Mouse (Mus musculus) kidney, postnatal 0 days (tissue): Measurements from ENCODE around the gene Adamts14. TPM values are rescaled to one million over a fixed set of nuclear protein-coding genes. Genes with fewer than 3 reads are reported as not detected.

Experiments
- ATAC-seq: fragments of 200-750 bp; cut with Nextera tagmentation; replicated peaks from 2 replicates; pipeline ENCODE4 v1.8.0; 2017; ENCODE audit warnings: low read depth, moderate number of reproducible peaks, moderate TSS enrichment, moderate library complexity; ENCODE audit not compliant: low FRiP score
- DNase-seq: peaks from one replicate; pipeline ENCODE4 v3.0.0-alpha.2; 2016; ENCODE audit warnings: low spot score
- H3K27ac ChIP-seq: fragments of 300-500 bp; sonication (generic); 2 replicates; pipeline ENCODE4 v1.5.1; 2014; ENCODE audit warnings: mild to moderate bottlenecking
- H3K27me3 ChIP-seq: fragments of 300-500 bp; sonication (generic); 2 replicates; pipeline ENCODE4 v1.6.1; 2014; ENCODE audit warnings: low read length, mixed read lengths; ENCODE audit not compliant: insufficient read depth
- H3K36me3 ChIP-seq: fragments of 300-500 bp; sonication (generic); 2 replicates; pipeline ENCODE4 v1.6.1; 2014; ENCODE audit warnings: low read length, mixed read lengths; ENCODE audit not compliant: insufficient read depth
- H3K4me1 ChIP-seq: fragments of 300-500 bp; sonication (generic); replicated peaks from 2 replicates; pipeline ENCODE4 v1.6.1; 2014; ENCODE audit warnings: antibody characterized with exemption, low read length, mixed read lengths; ENCODE audit not compliant: insufficient read depth
- H3K4me2 ChIP-seq: fragments of 300-500 bp; sonication (generic); 2 replicates; pipeline ENCODE4 v1.6.1; 2014; ENCODE audit warnings: mild to moderate bottlenecking, low read length, moderate library complexity, mixed read lengths
- H3K4me3 ChIP-seq: fragments of 300-500 bp; sonication (generic); replicated peaks from 2 replicates; pipeline ENCODE4 v1.5.1; 2014; ENCODE audit warnings: low read depth, low read length
- H3K9ac ChIP-seq: fragments of 300-500 bp; sonication (generic); 2 replicates; pipeline ENCODE4 v1.6.1; 2014; ENCODE audit warnings: low read depth, low read length
- H3K9me3 ChIP-seq: fragments of 300-500 bp; sonication (generic); replicated peaks from 2 replicates; pipeline ENCODE4 v1.6.1; 2016; ENCODE audit warnings: low read length, inconsistent platforms, mixed read lengths
- CTCF ChIP-seq: IDR thresholded peaks from 2 replicates; pipeline ENCODE4 v1.5.1; 2016; ENCODE audit warnings: antibody characterized with exemption, low read depth, mild to moderate bottlenecking, moderate library complexity
- WGBS: fragments of 180-500 bp; shearing (Covaris S2); extraction: QIAGEN DNeasy Blood & Tissue Kit; methylation state at CpG from one replicate; pipeline ENCODE4 v1.1.7; 2014; 5-methylcytosine and 5-hydroxymethylcytosine counted together
- polyA plus RNA-seq: library from polyadenylated mRNA; unstranded; fragments of >200 nt; fragmentation: Nextera tagmentation; extraction: Ambion mirVana; gene quantifications from 2 replicates; pipeline ENCODE4 v1.2.1, GENCODE M21; 2015

Gene Adamts14
- polyA plus RNA-seq, 1 experiment from 2014 or later: 0.71 TPM

DNA sequence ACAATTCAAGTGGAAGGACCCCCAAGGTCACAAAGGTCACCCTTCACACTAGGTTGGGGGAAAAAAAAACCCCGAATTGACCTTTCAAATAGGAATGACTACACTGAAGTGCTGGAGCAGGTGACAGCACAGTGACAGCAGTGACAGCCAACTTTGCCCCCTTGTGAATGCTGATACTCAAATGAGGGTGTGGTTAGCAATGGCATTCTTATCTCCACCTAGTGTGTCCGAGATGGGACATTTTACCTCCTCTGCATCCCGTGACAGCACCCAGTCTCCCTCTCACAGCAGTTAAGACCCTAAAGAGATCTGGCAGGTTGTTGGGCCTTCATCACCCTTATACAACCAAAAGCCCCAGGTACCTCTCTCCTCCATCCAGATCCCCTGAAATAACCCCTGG is 123.8 kb downstream of the Adamts14 start:
- no peak overlapping the region for H3K4me3 ChIP-seq
- no peak for ATAC-seq

DNA sequence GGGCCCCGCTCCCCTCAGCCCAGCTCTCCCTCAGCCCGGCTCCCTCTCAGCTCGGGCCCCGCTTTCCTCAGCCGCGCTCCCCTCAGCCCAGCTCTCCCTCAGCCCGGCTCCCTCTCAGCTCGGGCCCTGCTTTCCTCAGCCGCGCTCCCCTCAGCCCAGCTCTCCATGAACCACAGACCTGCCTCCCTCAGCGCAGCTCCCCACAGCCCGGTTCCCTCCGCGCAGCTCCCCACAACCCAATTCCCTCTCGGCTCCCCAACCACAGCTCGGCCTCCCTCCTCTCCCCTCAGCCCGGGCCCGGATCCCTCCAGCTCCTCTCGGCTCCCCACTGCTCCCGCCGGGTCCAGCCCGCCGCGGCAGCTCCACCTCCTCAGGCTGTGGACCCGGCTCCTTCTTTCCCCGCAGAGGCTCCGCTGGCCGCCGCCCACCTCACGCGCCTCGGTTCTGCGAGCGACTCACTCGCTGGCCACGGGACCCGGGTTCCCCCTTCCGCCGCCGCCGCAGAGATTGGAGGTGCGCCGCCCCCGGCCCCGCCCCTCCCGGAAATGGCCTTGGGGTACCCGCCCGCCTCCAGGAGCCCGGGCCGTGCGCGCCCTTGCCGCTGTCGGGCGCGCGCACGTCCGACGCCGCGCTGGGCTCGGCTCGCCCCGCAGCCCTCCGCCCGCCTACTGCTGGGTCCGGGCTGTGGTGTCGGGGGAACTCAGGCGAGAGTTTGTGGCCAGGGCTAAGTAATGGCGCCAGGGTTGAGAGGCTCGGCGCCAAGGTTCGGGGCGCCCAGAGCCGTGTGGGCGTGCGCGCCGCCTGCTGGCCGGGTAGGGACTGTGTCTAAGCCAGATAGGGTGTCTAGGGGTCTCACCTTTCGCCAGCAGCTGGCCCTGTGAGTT is 125.8 kb downstream of the Adamts14 start, which contains the start of gene Sgpl1:
Sgpl1 (minus strand) TSS at position 547 of the 884 bp plus-strand sequence.
- H3K36me3 ChIP-seq: no peaks in the 10 kb centered on the region
- peak; percentile 93 for DNase-seq
- peak within 1 kb of the TSS; percentile 98 for H3K27ac ChIP-seq
- peak within 1 kb of the TSS; percentile 90 for H3K9ac ChIP-seq
- peaks cover 3% of the 10 kb centered on the region; the same call in 1 of the 2 replicates for H3K4me1 ChIP-seq
- under 1% methylated on average over 81 of the region's 82 CpGs for WGBS
- H3K9me3 ChIP-seq: no peaks in the 10 kb centered on the region
- ATAC-seq: peak; percentile 87
- peak within 1 kb of the TSS; percentile 84 for H3K4me3 ChIP-seq
- TF ChIP-seq CTCF: peak; percentile 71
- peak within 1 kb of the TSS; percentile 99 for H3K4me2 ChIP-seq
- no peaks in the 10 kb centered on the region for H3K27me3 ChIP-seq

More for the DNA sequence above, 123.8 kb downstream of the Adamts14 start:
- TF ChIP-seq CTCF: no peak
- 87% methylated on average over 3 of the region's 3 CpGs for WGBS
- no peak for DNase-seq
- Histone ChIP-seq H3K4me2 (no peak overlapping the region), H3K9me3 (no peaks in the 10 kb centered on the region), H3K27me3 (no peaks in the 10 kb centered on the region), H3K9ac (no peak overlapping the region), H3K36me3 (no peaks in the 10 kb centered on the region), H3K27ac (no peak overlapping the region), H3K4me1 (peaks cover 3% of the 10 kb centered on the region; the same call in 1 of the 2 replicates)

Other genes with a start within 250 kb of the Adamts14 start
- 356 and 370 TPM in 2 replicates for gene Pcbd1, start 184.1 kb downstream of the Adamts14 start, polyA plus RNA-seq
- 54.5 and 57.7 TPM in 2 replicates for gene Sgpl1, start 125.7 kb downstream of the Adamts14 start, polyA plus RNA-seq
- 0.24 TPM in 1 of 2 replicates, not detected in the other for gene Tbata, start 101.5 kb downstream of the Adamts14 start, polyA plus RNA-seq
- 0.05 TPM in 1 of 2 replicates, not detected in the other for gene Prf1, start 24.4 kb upstream of the Adamts14 start, polyA plus RNA-seq
- 20.2 and 24.8 TPM in 2 replicates for gene Pald1, start 110.1 kb upstream of the Adamts14 start, polyA plus RNA-seq
- 0.36 and 0.45 TPM in 2 replicates for gene Nodal, start 144.5 kb upstream of the Adamts14 start, polyA plus RNA-seq
- 72.2 and 75.0 TPM in 2 replicates for gene Eif4ebp2, start 179.2 kb upstream of the Adamts14 start, polyA plus RNA-seq
- 5.7 and 6.4 TPM in 2 replicates for gene Lrrc20, start 202.4 kb upstream of the Adamts14 start, polyA plus RNA-seq